Mouse (Mus musculus) lung, embryonic 14.5 days (tissue): ENCODE measurements around the gene Ccdc12. TPM values are rescaled to one million over a fixed set of nuclear protein-coding genes. Genes with fewer than 3 reads are reported as not detected.

ENCODE experiments used
- ATAC-seq: fragments of 200-750 bp; cut with Nextera tagmentation; 2 replicates; pipeline ENCODE4 v1.8.0; 2017; ENCODE audit warnings: mild to moderate bottlenecking, moderate TSS enrichment, moderate library complexity; ENCODE audit not compliant: insufficient read depth
- DNase-seq: peaks from one replicate; pipeline ENCODE4 v3.0.0-alpha.2; 2015
- H3K27ac ChIP-seq: fragments of 300-500 bp; sonication (generic); 2 replicates; pipeline ENCODE4 v1.5.1; 2014; ENCODE audit warnings: low read depth, mild to moderate bottlenecking, moderate library complexity
- H3K27me3 ChIP-seq: fragments of 300-500 bp; sonication (generic); 2 replicates; pipeline ENCODE4 v1.6.1; 2014; ENCODE audit warnings: low read length, control low read depth; ENCODE audit not compliant: insufficient read depth
- H3K36me3 ChIP-seq: fragments of 300-500 bp; sonication (generic); 2 replicates; pipeline ENCODE4 v1.6.1; 2014; ENCODE audit warnings: control low read depth; ENCODE audit not compliant: insufficient read depth
- H3K4me1 ChIP-seq: fragments of 300-500 bp; sonication (generic); 2 replicates; pipeline ENCODE4 v1.6.1; 2014; ENCODE audit warnings: antibody characterized with exemption, control low read depth; ENCODE audit not compliant: insufficient read depth
- H3K4me2 ChIP-seq: fragments of 300-500 bp; sonication (generic); 2 replicates; pipeline ENCODE4 v1.6.1; 2014; ENCODE audit warnings: mild to moderate bottlenecking
- H3K4me3 ChIP-seq: fragments of 300-500 bp; sonication (generic); 2 replicates; pipeline ENCODE4 v1.5.1; 2014; ENCODE audit warnings: low read depth, low read length
- H3K9ac ChIP-seq: fragments of 300-500 bp; sonication (generic); 2 replicates; pipeline ENCODE4 v1.6.1; 2014
- H3K9me3 ChIP-seq: fragments of 300-500 bp; sonication (generic); 2 replicates; pipeline ENCODE4 v1.6.1; 2016; ENCODE audit warnings: low read depth, low read length, control low read depth
- CTCF ChIP-seq: IDR thresholded peaks from 2 replicates; pipeline ENCODE4 v1.5.1; 2016; ENCODE audit warnings: antibody characterized with exemption, low read depth
- WGBS: fragments of 180-500 bp; shearing (Covaris S2); extraction: QIAGEN DNeasy Blood & Tissue Kit; methylation state at CpG from one replicate; pipeline ENCODE4 v1.1.7; 2014; 5-methylcytosine and 5-hydroxymethylcytosine counted together
- polyA plus RNA-seq: library from polyadenylated mRNA; unstranded; fragments of >200 nt; fragmentation: Nextera tagmentation; extraction: Ambion mirVana; gene quantifications from 2 replicates; pipeline ENCODE4 v1.2.1, GENCODE M21; 2014

Gene Ccdc12
- polyA plus RNA-seq, 1 experiment from 2014 or later, result 155 TPM

DNA sequence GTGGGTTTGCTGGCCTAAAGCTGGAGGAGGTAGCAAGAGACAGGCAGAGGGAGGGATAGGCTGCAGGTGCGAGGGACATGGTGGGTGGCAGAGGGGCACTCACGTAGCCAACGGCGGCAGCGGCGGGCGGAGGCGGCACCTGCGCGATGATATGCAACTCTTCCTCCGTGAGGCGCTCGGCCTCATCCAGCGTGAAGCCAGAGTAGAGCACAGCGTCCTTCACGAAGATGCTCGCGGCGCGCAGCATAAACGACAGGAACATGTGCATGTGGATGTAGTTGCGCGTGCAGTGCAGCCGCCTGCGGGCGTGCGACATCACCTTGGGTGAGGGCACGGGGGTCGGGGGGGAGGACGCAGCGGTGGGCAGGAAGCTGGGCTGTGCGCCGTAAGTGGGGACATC, 70.6 kb downstream of the Ccdc12 start:
- H3K4me2 ChIP-seq, result peak overlapping the region; percentile 36
- H3K9me3 ChIP-seq, result no peaks in the 10 kb centered on the region
- no peak for TF ChIP-seq CTCF
- ATAC-seq, result no peak
- 0 out of 2 replicates have a peak overlapping the region, but pooled peaks have one; percentile 9 for H3K4me3 ChIP-seq
- no peak overlapping the region for H3K9ac ChIP-seq
- no peaks in the 10 kb centered on the region; the same call in 1 of the 2 replicates for H3K4me1 ChIP-seq
- peaks cover 5% of the 10 kb centered on the region; the same call in 1 of the 2 replicates for H3K27me3 ChIP-seq
- 41% methylated on average over 33 of the region's 33 CpGs for WGBS
- peaks cover 75% of the 10 kb centered on the region for H3K36me3 ChIP-seq
- no peak for DNase-seq
- no peak overlapping the region for H3K27ac ChIP-seq

DNA sequence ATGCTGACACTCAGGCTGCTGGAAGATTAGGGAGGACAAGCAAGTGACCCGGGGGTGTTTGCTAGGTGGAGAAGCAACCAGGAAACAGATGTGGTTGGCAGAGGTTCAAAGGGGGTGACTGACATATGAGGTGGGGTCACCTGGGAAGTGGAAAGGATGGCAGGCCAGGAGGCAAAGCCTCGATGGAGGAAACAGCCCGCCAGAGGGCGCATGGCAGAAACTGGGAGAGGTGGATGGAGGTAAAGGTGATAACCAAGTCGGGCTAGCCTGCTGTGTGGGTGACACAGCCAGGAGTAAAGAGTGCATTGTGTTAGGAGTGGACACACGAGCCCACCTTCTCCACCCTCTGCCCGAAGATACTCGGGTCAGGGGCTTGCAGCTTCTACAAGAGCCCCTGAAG, 73.5 kb downstream of the Ccdc12 start:
- peaks cover 6% of the 10 kb centered on the region; the same call in 1 of the 2 replicates for H3K4me1 ChIP-seq
- no peak overlapping the region for H3K4me2 ChIP-seq
- peaks cover 56% of the 10 kb centered on the region for H3K36me3 ChIP-seq
- H3K4me3 ChIP-seq, result no peak overlapping the region
- peak; percentile 69 for TF ChIP-seq CTCF
- H3K27ac ChIP-seq, result no peak overlapping the region
- H3K27me3 ChIP-seq, result peaks cover 5% of the 10 kb centered on the region; the same call in 1 of the 2 replicates
- H3K9me3 ChIP-seq, result no peaks in the 10 kb centered on the region
- ATAC-seq, result no peak
- 18% methylated on average over 8 of the region's 8 CpGs for WGBS
- no peak overlapping the region for H3K9ac ChIP-seq
- DNase-seq, result peak; percentile 66

DNA sequence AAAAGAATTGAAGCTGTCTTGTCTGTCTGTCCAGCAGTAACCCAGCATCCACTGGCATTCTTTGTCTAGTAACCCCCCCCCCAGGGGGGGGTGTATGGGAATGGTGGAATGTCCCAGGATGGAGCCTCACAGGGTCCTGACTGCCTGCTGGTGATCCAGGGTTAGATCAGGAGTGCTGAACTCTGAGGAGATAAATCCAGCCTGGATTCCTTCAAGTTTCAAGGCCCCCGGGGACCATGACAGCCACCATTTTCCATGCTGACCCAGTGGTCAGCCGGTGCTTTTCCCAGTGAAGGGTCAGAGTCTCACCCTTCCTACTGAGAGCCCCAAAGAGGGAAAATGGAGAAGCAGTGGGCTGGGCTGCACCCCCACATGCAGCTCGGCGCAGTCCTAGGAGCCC, 75.6 kb downstream of the Ccdc12 start:
- WGBS, result 42% methylated on average over 4 of the region's 4 CpGs
- H3K27ac ChIP-seq, result no peak overlapping the region; the same call in 1 of the 2 replicates
- no peak for TF ChIP-seq CTCF
- ATAC-seq (no peak), DNase-seq (no peak)
- no peak overlapping the region for H3K4me3 ChIP-seq
- peaks cover 47% of the 10 kb centered on the region for H3K36me3 ChIP-seq
- H3K27me3 ChIP-seq, result peaks cover 5% of the 10 kb centered on the region; the same call in 1 of the 2 replicates
- no peak overlapping the region for H3K9ac ChIP-seq
- peak overlapping the region; percentile 59; the same call in 1 of the 2 replicates for H3K4me2 ChIP-seq
- H3K4me1 ChIP-seq, result peaks cover 6% of the 10 kb centered on the region; the same call in 1 of the 2 replicates
- H3K9me3 ChIP-seq, result no peaks in the 10 kb centered on the region

DNA sequence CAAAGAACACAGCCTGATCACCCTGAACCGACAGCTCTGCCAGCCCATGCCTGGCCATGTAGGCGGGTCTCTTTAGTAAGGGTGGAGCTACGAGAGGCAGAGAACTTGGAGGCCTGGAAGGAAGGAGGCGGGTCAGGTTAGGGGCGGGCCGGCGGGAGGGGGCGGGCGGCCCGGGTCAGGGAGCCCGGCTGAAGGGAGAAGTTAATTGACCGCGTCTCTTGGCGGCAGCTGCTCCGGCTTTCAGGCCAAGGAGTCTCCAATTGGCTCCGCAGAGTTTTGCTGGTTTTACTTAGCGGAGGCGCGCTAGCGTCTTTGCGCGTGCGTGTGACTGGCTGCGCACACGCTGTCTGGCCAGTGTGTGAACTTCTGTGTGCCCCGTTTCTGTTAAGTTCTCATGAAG, 76.3 kb downstream of the Ccdc12 start:
- Histone ChIP-seq H3K4me2 (peak overlapping the region; percentile 59), H3K27me3 (peaks cover 3% of the 10 kb centered on the region; the same call in 1 of the 2 replicates), H3K27ac (peak overlapping the region; percentile 39; the same call in 1 of the 2 replicates), H3K9me3 (no peaks in the 10 kb centered on the region), H3K4me1 (peaks cover 6% of the 10 kb centered on the region; the same call in 1 of the 2 replicates), H3K4me3 (peak overlapping the region; percentile 29), H3K9ac (peak overlapping the region; percentile 42), H3K36me3 (peaks cover 46% of the 10 kb centered on the region)
- ATAC-seq (peak; percentile 93), DNase-seq (peak; percentile 95)
- 0% methylated on average over 26 of the region's 26 CpGs for WGBS
- no peak for TF ChIP-seq CTCF

DNA sequence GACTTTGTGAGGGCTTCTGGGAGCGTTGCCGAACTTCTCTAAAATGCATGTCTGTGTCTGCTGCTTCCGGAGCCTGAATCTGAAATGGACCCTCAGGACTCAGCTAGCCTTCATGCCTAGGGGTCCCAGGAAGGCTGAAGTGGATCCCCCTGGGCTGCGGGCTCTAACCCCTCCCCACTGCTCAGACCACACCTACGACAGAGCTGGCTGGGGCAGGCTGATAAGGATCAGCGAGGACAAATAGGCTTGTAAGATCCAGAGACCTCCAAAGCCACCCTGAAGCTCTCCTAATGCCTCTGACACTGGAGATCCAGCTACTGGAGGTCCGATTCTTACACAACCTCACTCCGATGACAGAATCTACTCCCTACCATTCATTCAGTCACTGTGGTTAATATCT, 76.8 kb downstream of the Ccdc12 start:
- peaks cover 41% of the 10 kb centered on the region for H3K36me3 ChIP-seq
- H3K9me3 ChIP-seq, result no peaks in the 10 kb centered on the region
- DNase-seq (no peak), ATAC-seq (peak; percentile 19; the same call in 1 of the 2 replicates)
- peak overlapping the region; percentile 39 for H3K27ac ChIP-seq
- peak overlapping the region; percentile 29 for H3K4me3 ChIP-seq
- peaks cover 6% of the 10 kb centered on the region; the same call in 1 of the 2 replicates for H3K4me1 ChIP-seq
- 7% methylated on average over 8 of the region's 8 CpGs for WGBS
- no peak for TF ChIP-seq CTCF
- peak overlapping the region; percentile 59 for H3K4me2 ChIP-seq
- peak overlapping the region; percentile 42; the same call in 1 of the 2 replicates for H3K9ac ChIP-seq
- no peaks in the 10 kb centered on the region for H3K27me3 ChIP-seq

DNA sequence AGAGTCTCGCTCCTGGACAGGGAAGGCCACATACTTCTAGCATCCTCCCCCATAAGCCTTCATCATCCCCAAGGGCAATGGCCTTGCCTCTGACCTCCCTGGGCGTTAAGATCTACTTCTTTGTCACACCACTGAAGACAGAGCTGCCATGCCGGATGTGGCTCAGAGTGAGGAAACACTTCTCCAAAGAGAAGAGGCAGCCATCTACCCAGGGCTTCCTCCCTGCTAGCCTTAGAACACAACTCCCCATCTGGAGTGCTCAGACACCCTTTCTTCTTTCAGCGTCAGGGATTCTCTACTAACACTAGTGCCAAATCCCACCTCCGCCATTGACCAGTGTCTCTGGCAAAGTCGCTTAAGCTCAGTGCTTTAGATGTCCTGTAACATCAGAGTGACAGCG, 77.9 kb downstream of the Ccdc12 start:
- peaks cover 6% of the 10 kb centered on the region; the same call in 1 of the 2 replicates for H3K4me1 ChIP-seq

DNA sequence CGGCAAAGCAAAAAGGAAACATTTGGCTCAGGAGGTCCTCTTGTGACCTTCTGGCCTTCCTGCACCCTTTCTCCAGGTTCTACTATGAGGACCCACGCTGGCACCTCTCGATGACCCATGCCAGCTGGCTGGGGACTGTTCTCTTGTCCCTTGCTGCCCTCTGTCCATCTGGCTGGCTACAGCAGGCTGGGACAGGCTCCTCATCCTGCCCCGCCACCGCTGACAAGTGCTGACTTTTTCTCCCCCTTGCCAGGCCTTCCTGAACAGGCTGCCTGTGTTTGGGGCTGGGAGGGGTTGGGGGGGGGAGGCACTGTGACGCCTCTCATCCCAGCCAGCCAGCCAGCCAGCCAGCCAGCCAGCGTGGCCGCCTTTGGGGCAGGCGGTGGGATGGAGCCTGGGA, 80.1 kb downstream of the Ccdc12 start:
- H3K9ac ChIP-seq, result no peak overlapping the region
- H3K27me3 ChIP-seq, result peaks cover 4% of the 10 kb centered on the region; the same call in 1 of the 2 replicates
- H3K4me3 ChIP-seq, result no peak overlapping the region
- H3K9me3 ChIP-seq, result no peaks in the 10 kb centered on the region
- no peak for TF ChIP-seq CTCF
- H3K36me3 ChIP-seq, result peaks cover 35% of the 10 kb centered on the region; the same call in 1 of the 2 replicates
- ATAC-seq (no peak), DNase-seq (no peak)
- 0 out of 2 replicates have a peak, but pooled peaks cover 6% of the 10 kb centered on the region for H3K4me1 ChIP-seq
- 38% methylated on average over 9 of the region's 9 CpGs for WGBS
- no peak overlapping the region for H3K4me2 ChIP-seq
- no peak overlapping the region for H3K27ac ChIP-seq

More for the DNA sequence above, 77.9 kb downstream of the Ccdc12 start:
- Histone ChIP-seq H3K36me3 (peaks cover 37% of the 10 kb centered on the region), H3K4me3 (no peak overlapping the region), H3K9me3 (no peaks in the 10 kb centered on the region), H3K4me2 (no peak overlapping the region), H3K27me3 (no peaks in the 10 kb centered on the region), H3K9ac (no peak overlapping the region), H3K27ac (no peak overlapping the region)
- ATAC-seq (no peak), DNase-seq (no peak)
- WGBS, result 60% methylated on average over 7 of the region's 7 CpGs
- no peak for TF ChIP-seq CTCF
